ENCODE assay signal across 17 mouse cellular contexts in the genomic region with DNA sequence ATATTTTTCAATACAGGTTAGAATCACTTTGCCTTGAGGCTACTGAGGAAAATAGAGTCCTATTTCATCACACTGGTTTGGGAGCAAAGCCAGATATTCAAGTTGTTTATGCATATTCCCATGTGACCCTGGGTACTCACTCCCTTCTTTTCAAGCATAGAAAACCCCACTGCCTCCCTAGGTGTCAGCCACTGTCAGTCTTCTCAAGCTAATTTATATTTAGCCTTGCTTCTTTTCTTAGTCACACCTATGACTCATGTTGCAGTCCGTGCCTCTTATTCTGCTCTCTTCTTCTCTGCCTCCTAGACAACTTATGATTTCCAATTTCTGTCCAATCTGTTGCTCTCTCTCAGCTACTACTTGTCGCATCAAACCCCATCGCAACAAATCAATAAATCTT.
A peak's percentile ranks its signal among the peaks of the same experiment; 100 is the strongest.
DNase-seq lines count a peak whose midpoint lies in the region; ATAC-seq lines count a peak whose summit lies in the region.
"Had no signal": no experiment of that assay in that cellular context is flagged by ENCODE, and none has a peak within 500 bp of the region (broad histone marks: within the 10 kb centered on the region; RNA-seq: fewer than 3 reads in every experiment).

No protein-coding gene starts in this region.

- H3K4me1 ChIP-seq in forebrain, embryonic 16.5 days (replicated peaks; ENCODE audit: control insufficient read depth, insufficient read depth, low read length), result no peaks in the 10 kb centered on the region
- H3K4me1 ChIP-seq: midbrain, embryonic 10.5 days had no signal

- no peak overlapping the region for H3K4me2 ChIP-seq in forebrain, embryonic 16.5 days (ENCODE audit: low read length)
- H3K4me2 ChIP-seq: heart, embryonic 13.5 days had no signal

- H3K27ac ChIP-seq in forebrain, embryonic 16.5 days (ENCODE audit: low read length), result no peak overlapping the region
- H3K27ac ChIP-seq: heart, embryonic 13.5 days; layer of hippocampus, adult 2 months; midbrain, embryonic 10.5 days had no signal

- H3K9ac ChIP-seq in forebrain, embryonic 16.5 days (replicated peaks; ENCODE audit: low read depth, low read length), result no peak overlapping the region
- H3K9ac ChIP-seq: forebrain, postnatal 0 days; heart, embryonic 13.5 days had no signal

- intact Hi-C loops in left cerebral cortex, postnatal 10 days (cut with DNase I), result no loop called here

- WGBS in forebrain, embryonic 16.5 days, result 78% methylated on average over 3 of the region's 3 CpGs

- no peaks in the 10 kb centered on the region for H3K27me3 ChIP-seq in forebrain, embryonic 16.5 days (replicated peaks; ENCODE audit: control insufficient read depth, insufficient read depth, low read length)
- H3K27me3 ChIP-seq: heart, embryonic 13.5 days had no signal

- peak; percentile 3 to 18 for DNase-seq in adrenal gland, postnatal 36 days
- DNase-seq in adrenal gland, adult 8-10 months, result no peak
- DNase-seq in left cerebral cortex, adult 11 months (ENCODE audit: low spot score), result peak; percentile 21
- no peak for DNase-seq in left cerebral cortex, postnatal 10 days (ENCODE audit: extremely low spot score in 1 of 2, low spot score in 2 of 2)
- DNase-seq in 3T3-L1 (ENCODE audit: low read depth, low spot score), result peak; percentile 85
- peak; percentile 48 for DNase-seq in adipocyte (ENCODE audit: low spot score)
- DNase-seq in retina, postnatal 1 day, result no peak
- DNase-seq: cerebellum, adult 9-11 months; embryo, embryonic 11 days; forebrain, postnatal 0 days; kidney, adult 8-10 months; lung, postnatal 36 days; thymus, postnatal 36 days had no signal

- no peak for ATAC-seq in forebrain, embryonic 16.5 days
- ATAC-seq: forebrain, postnatal 0 days had no signal

- H3K36me3 ChIP-seq in forebrain, embryonic 16.5 days (ENCODE audit: control insufficient read depth, insufficient read depth), result peaks cover 12% of the 10 kb centered on the region
- H3K36me3 ChIP-seq: heart, embryonic 13.5 days; midbrain, embryonic 10.5 days had no signal

- H3K9me3 ChIP-seq in forebrain, embryonic 16.5 days (ENCODE audit: control insufficient read depth, low read length), result no peaks in the 10 kb centered on the region
- H3K9me3 ChIP-seq: heart, embryonic 13.5 days; midbrain, embryonic 10.5 days had no signal

- H3K4me3 ChIP-seq in forebrain, embryonic 16.5 days (replicated peaks; ENCODE audit: low read length), result no peak overlapping the region
- H3K4me3 ChIP-seq: heart, embryonic 13.5 days; layer of hippocampus, adult 2 months; midbrain, embryonic 10.5 days had no signal

Comparison
In these comparisons a context has a peak if more than half of its experiments do, and no peak if none do; other contexts are left out.
1. DNase-seq: peak in adrenal gland, postnatal 36 days (2 of 2), left cerebral cortex, adult 11 months (single experiment), 3T3-L1 (single experiment) and adipocyte (single experiment); none in adrenal gland, adult 8-10 months (single experiment), left cerebral cortex, postnatal 10 days (0 of 2) and retina, postnatal 1 day (single experiment).